Mouse (Mus musculus) forebrain, embryonic 13.5 days (tissue): ENCODE measurements around the gene Arhgap32. TPM values are rescaled to one million over a fixed set of nuclear protein-coding genes. Genes with fewer than 3 reads are reported as not detected.
A peak's percentile ranks its signal among the peaks of the same experiment; 100 is the strongest.

Experiments used
- ATAC-seq: fragments of 200-750 bp; cut with Nextera tagmentation; 2 replicates; pipeline ENCODE4 v1.8.0; 2017
- H3K27ac ChIP-seq: fragments of 300-500 bp; sonication (generic); 2 replicates; pipeline ENCODE4 v1.5.1; 2015; ENCODE audit warnings: inconsistent platforms, mild to moderate bottlenecking, moderate library complexity
- H3K27me3 ChIP-seq: fragments of 300-500 bp; sonication (generic); 2 replicates; pipeline ENCODE4 v1.6.1; 2015; ENCODE audit warnings: mild to moderate bottlenecking, inconsistent platforms
- H3K36me3 ChIP-seq: fragments of 300-500 bp; sonication (generic); 2 replicates; pipeline ENCODE4 v1.6.1; 2015; ENCODE audit warnings: mild to moderate bottlenecking, inconsistent platforms; ENCODE audit not compliant: poor library complexity, severe bottlenecking
- H3K4me1 ChIP-seq: fragments of 300-500 bp; sonication (generic); 2 replicates; pipeline ENCODE4 v1.6.1; 2015; ENCODE audit warnings: inconsistent platforms
- H3K4me2 ChIP-seq: fragments of 300-500 bp; sonication (generic); 2 replicates; pipeline ENCODE4 v1.6.1; 2015; ENCODE audit warnings: inconsistent platforms, mild to moderate bottlenecking, moderate library complexity
- H3K4me3 ChIP-seq: fragments of 300-500 bp; sonication (generic); 2 replicates; pipeline ENCODE4 v1.5.1; 2015; ENCODE audit warnings: mild to moderate bottlenecking, inconsistent platforms
- H3K9ac ChIP-seq: fragments of 300-500 bp; sonication (generic); 2 replicates; pipeline ENCODE4 v1.6.1; 2015; ENCODE audit warnings: mild to moderate bottlenecking, inconsistent platforms
- H3K9me3 ChIP-seq: fragments of 300-500 bp; sonication (generic); replicated peaks from 2 replicates; pipeline ENCODE4 v1.6.1; 2016; ENCODE audit warnings: inconsistent platforms
- WGBS: fragments of 180-500 bp; shearing (Covaris S2); methylation state at CpG from one replicate; pipeline ENCODE4 v1.1.7; 2015; 5-methylcytosine and 5-hydroxymethylcytosine counted together
- polyA plus RNA-seq: library from polyadenylated mRNA; unstranded; fragments of >200 nt; fragmentation: Nextera tagmentation; extraction: Ambion mirVana; gene quantifications from 2 replicates; pipeline ENCODE4 v1.2.1, GENCODE M21; 2015

Arhgap32 gene
- polyA plus RNA-seq, 1 experiment from 2014 or later = 7.5 TPM

GRCm38 (mm10) chr9:32139641-32140040 lies 23.7 kb downstream of the Arhgap32 start:
- WGBS = 79% methylated on average over 5 of the region's 5 CpGs
- ATAC-seq = no peak
- H3K4me1 ChIP-seq = no peaks in the 10 kb centered on the region
- no peak overlapping the region for H3K9ac ChIP-seq
- H3K27ac ChIP-seq = no peak overlapping the region
- H3K4me2 ChIP-seq = no peak overlapping the region
- H3K4me3 ChIP-seq = no peak overlapping the region
- no peaks in the 10 kb centered on the region for H3K9me3 ChIP-seq
- no peaks in the 10 kb centered on the region for H3K36me3 ChIP-seq
- no peaks in the 10 kb centered on the region for H3K27me3 ChIP-seq

- H3K9ac ChIP-seq = no peak overlapping the region
- H3K36me3 ChIP-seq = no peaks in the 10 kb centered on the region
- H3K4me1 ChIP-seq = peaks cover 13% of the 10 kb centered on the region
- ATAC-seq = no peak
- H3K9me3 ChIP-seq = no peaks in the 10 kb centered on the region
- no peak overlapping the region for H3K27ac ChIP-seq
- H3K4me2 ChIP-seq = no peak overlapping the region
- 80% methylated on average over 3 of the region's 3 CpGs for WGBS
- H3K27me3 ChIP-seq = no peaks in the 10 kb centered on the region
- H3K4me3 ChIP-seq = no peak overlapping the region
These were observed 26.9 kb downstream of the Arhgap32 start for GRCm38 (mm10) chr9:32142834-32143233.

GRCm38 (mm10) chr9:32143451-32143850 lies 27.5 kb downstream of the Arhgap32 start:
- ATAC-seq = no peak
- no peak overlapping the region for H3K4me3 ChIP-seq
- H3K4me2 ChIP-seq = no peak overlapping the region
- H3K9ac ChIP-seq = no peak overlapping the region
- H3K27me3 ChIP-seq = no peaks in the 10 kb centered on the region
- no peaks in the 10 kb centered on the region for H3K36me3 ChIP-seq
- H3K9me3 ChIP-seq = no peaks in the 10 kb centered on the region
- 82% methylated on average over 3 of the region's 3 CpGs for WGBS
- H3K27ac ChIP-seq = no peak overlapping the region
- H3K4me1 ChIP-seq = peaks cover 13% of the 10 kb centered on the region

GRCm38 (mm10) chr9:32146257-32146996 lies 30.5 kb downstream of the Arhgap32 start:
- ATAC-seq = no peak
- Histone ChIP-seq H3K27ac (no peak overlapping the region), H3K27me3 (no peaks in the 10 kb centered on the region), H3K4me3 (no peak overlapping the region), H3K9me3 (no peaks in the 10 kb centered on the region), H3K4me2 (no peak overlapping the region), H3K36me3 (no peaks in the 10 kb centered on the region), H3K9ac (no peak overlapping the region), H3K4me1 (peaks cover 13% of the 10 kb centered on the region)
- WGBS = 71% methylated on average over 12 of the region's 12 CpGs

GRCm38 (mm10) chr9:32149241-32149640 lies 33.3 kb downstream of the Arhgap32 start:
- H3K27me3 ChIP-seq = no peaks in the 10 kb centered on the region
- ATAC-seq = no peak
- WGBS = 82% methylated on average over 3 of the region's 3 CpGs

GRCm38 (mm10) chr9:32149836-32150642 lies 34.1 kb downstream of the Arhgap32 start:
- WGBS = 87% methylated on average over 11 of the region's 11 CpGs
- Histone ChIP-seq H3K9me3 (no peaks in the 10 kb centered on the region), H3K9ac (no peak overlapping the region), H3K27ac (no peak overlapping the region), H3K4me2 (no peak overlapping the region), H3K36me3 (no peaks in the 10 kb centered on the region), H3K4me3 (no peak overlapping the region), H3K4me1 (peaks cover 13% of the 10 kb centered on the region), H3K27me3 (no peaks in the 10 kb centered on the region)
- ATAC-seq = no peak

More at GRCm38 (mm10) chr9:32149241-32149640, 33.3 kb downstream of the Arhgap32 start:
- Histone ChIP-seq H3K9ac (no peak overlapping the region), H3K4me2 (no peak overlapping the region), H3K27ac (no peak overlapping the region), H3K4me1 (peaks cover 13% of the 10 kb centered on the region), H3K36me3 (no peaks in the 10 kb centered on the region), H3K4me3 (no peak overlapping the region), H3K9me3 (no peaks in the 10 kb centered on the region)

- ATAC-seq = no peak
- Histone ChIP-seq H3K36me3 (no peaks in the 10 kb centered on the region), H3K4me2 (no peak overlapping the region), H3K27me3 (no peaks in the 10 kb centered on the region), H3K4me1 (no peaks in the 10 kb centered on the region), H3K27ac (no peak overlapping the region), H3K4me3 (no peak overlapping the region), H3K9me3 (no peaks in the 10 kb centered on the region), H3K9ac (no peak overlapping the region)
- 86% methylated on average over 3 of the region's 3 CpGs for WGBS
These were observed 38.9 kb downstream of the Arhgap32 start for GRCm38 (mm10) chr9:32154727-32155371.

- H3K4me3 ChIP-seq = no peak overlapping the region
- WGBS = 87% methylated on average over 4 of the region's 4 CpGs
- no peak for ATAC-seq
These were observed 40.8 kb downstream of the Arhgap32 start for GRCm38 (mm10) chr9:32156706-32157105.

GRCm38 (mm10) chr9:32157201-32157600 lies 41.3 kb downstream of the Arhgap32 start:
- Histone ChIP-seq H3K36me3 (no peaks in the 10 kb centered on the region), H3K4me3 (no peak overlapping the region), H3K4me1 (no peaks in the 10 kb centered on the region), H3K27me3 (no peaks in the 10 kb centered on the region), H3K4me2 (no peak overlapping the region), H3K27ac (no peak overlapping the region), H3K9ac (no peak overlapping the region), H3K9me3 (no peaks in the 10 kb centered on the region)
- ATAC-seq = no peak
- 76% methylated on average over 3 of the region's 3 CpGs for WGBS

More at GRCm38 (mm10) chr9:32156706-32157105, 40.8 kb downstream of the Arhgap32 start:
- no peaks in the 10 kb centered on the region for H3K4me1 ChIP-seq
- no peaks in the 10 kb centered on the region for H3K27me3 ChIP-seq
- H3K36me3 ChIP-seq = no peaks in the 10 kb centered on the region
- H3K9ac ChIP-seq = no peak overlapping the region
- no peak overlapping the region for H3K27ac ChIP-seq
- H3K9me3 ChIP-seq = no peaks in the 10 kb centered on the region
- no peak overlapping the region for H3K4me2 ChIP-seq

GRCm38 (mm10) chr9:32158837-32159543 lies 43.1 kb downstream of the Arhgap32 start:
- Histone ChIP-seq H3K36me3 (no peaks in the 10 kb centered on the region), H3K9me3 (no peaks in the 10 kb centered on the region), H3K4me3 (no peak overlapping the region), H3K27ac (no peak overlapping the region), H3K4me2 (no peak overlapping the region), H3K27me3 (no peaks in the 10 kb centered on the region), H3K4me1 (no peaks in the 10 kb centered on the region), H3K9ac (no peak overlapping the region)
- 21% methylated on average over 3 of the region's 3 CpGs for WGBS
- peak; percentile 80 for ATAC-seq

- H3K4me1 ChIP-seq = no peaks in the 10 kb centered on the region
- H3K27me3 ChIP-seq = no peaks in the 10 kb centered on the region
- WGBS = 72% methylated on average over 3 of the region's 3 CpGs
- H3K9ac ChIP-seq = no peak overlapping the region
- H3K4me2 ChIP-seq = no peak overlapping the region
- H3K36me3 ChIP-seq = no peaks in the 10 kb centered on the region
- H3K9me3 ChIP-seq = no peaks in the 10 kb centered on the region
- H3K4me3 ChIP-seq = no peak overlapping the region
- no peak overlapping the region for H3K27ac ChIP-seq
- ATAC-seq = no peak
These were observed 43.8 kb downstream of the Arhgap32 start for GRCm38 (mm10) chr9:32159724-32160123.
